Mouse (Mus musculus) limb, embryonic 12.5 days (tissue): ENCODE data around the gene Sdhaf1. TPM values are rescaled to one million over a fixed set of nuclear protein-coding genes. Genes with fewer than 3 reads are reported as not detected.
A peak's percentile ranks its signal among the peaks of the same experiment; 100 is the strongest.

Source experiments
- ATAC-seq: fragments of 200-750 bp; cut with Nextera tagmentation; 2 replicates; pipeline ENCODE4 v1.8.0; 2017; ENCODE audit warnings: low read depth, moderate TSS enrichment; ENCODE audit not compliant: insufficient number of reproducible peaks, insufficient read depth, low FRiP score, low TSS enrichment
- H3K27ac ChIP-seq: fragments of 300-500 bp; sonication (generic); 2 replicates; pipeline ENCODE4 v1.5.1; 2016; ENCODE audit warnings: mild to moderate bottlenecking, moderate library complexity
- H3K27me3 ChIP-seq: fragments of 300-500 bp; sonication (generic); 2 replicates; pipeline ENCODE4 v1.6.1; 2016; ENCODE audit warnings: mild to moderate bottlenecking, moderate library complexity
- H3K36me3 ChIP-seq: fragments of 300-500 bp; sonication (generic); 2 replicates; pipeline ENCODE4 v1.6.1; 2016; ENCODE audit warnings: mild to moderate bottlenecking, moderate library complexity
- H3K4me1 ChIP-seq: fragments of 300-500 bp; sonication (generic); replicated peaks from 2 replicates; pipeline ENCODE4 v1.6.1; 2016
- H3K4me2 ChIP-seq: fragments of 300-500 bp; sonication (generic); 2 replicates; pipeline ENCODE4 v1.6.1; 2016; ENCODE audit warnings: mild to moderate bottlenecking, moderate library complexity
- H3K4me3 ChIP-seq: fragments of 300-500 bp; sonication (generic); replicated peaks from 2 replicates; pipeline ENCODE4 v1.5.1; 2016; ENCODE audit warnings: mild to moderate bottlenecking
- H3K9ac ChIP-seq: fragments of 300-500 bp; sonication (generic); replicated peaks from 2 replicates; pipeline ENCODE4 v1.6.1; 2016; ENCODE audit warnings: mild to moderate bottlenecking, moderate library complexity
- H3K9me3 ChIP-seq: fragments of 300-500 bp; sonication (generic); 2 replicates; pipeline ENCODE4 v1.6.1; 2016; ENCODE audit warnings: mild to moderate bottlenecking, moderate library complexity
- WGBS: fragments of 180-500 bp; shearing (Covaris S2); methylation state at CpG from one replicate; pipeline ENCODE4 v1.1.7; 2016; 5-methylcytosine and 5-hydroxymethylcytosine counted together
- polyA plus RNA-seq: library from polyadenylated mRNA; unstranded; fragments of >200 nt; fragmentation: Nextera tagmentation; extraction: Ambion mirVana; gene quantifications from 2 replicates; pipeline ENCODE4 v1.2.1, GENCODE M21; 2016

Gene Sdhaf1
- polyA plus RNA-seq: 20.7 and 23.6 TPM in 2 replicates

GRCm38 (mm10) chr7:30323795-30324194, at the start of gene Sdhaf1:
Sdhaf1 (minus strand) TSS chr7:30323895.
- Histone ChIP-seq H3K27me3 (no peaks in the 10 kb centered on the region), H3K4me3 (peak within 1 kb of the TSS; percentile 73), H3K27ac (peak within 1 kb of the TSS; percentile 84), H3K9me3 (peaks cover 7% of the 10 kb centered on the region; the same call in 1 of the 2 replicates), H3K4me2 (peak within 1 kb of the TSS; percentile 69), H3K36me3 (peaks cover 7% of the 10 kb centered on the region), H3K9ac (no peak within 1 kb of the TSS; the same call in 1 of the 2 replicates), H3K4me1 (peaks cover 14% of the 10 kb centered on the region)
- no peak for ATAC-seq
- WGBS: 77% methylated on average over 3 of the region's 3 CpGs

GRCm38 (mm10) chr7:30367466-30367865, 43.8 kb upstream of the Sdhaf1 start:
- Histone ChIP-seq H3K27me3 (peaks cover 23% of the 10 kb centered on the region), H3K9ac (no peak overlapping the region), H3K4me1 (peaks cover under 1% of the 10 kb centered on the region; the same call in 1 of the 2 replicates), H3K4me3 (no peak overlapping the region), H3K9me3 (no peaks in the 10 kb centered on the region), H3K27ac (no peak overlapping the region), H3K36me3 (no peaks in the 10 kb centered on the region), H3K4me2 (no peak overlapping the region)
- 76% methylated on average over 2 of the region's 2 CpGs for whole genome bisulfite sequencing
- ATAC-seq: no peak

- H3K9ac ChIP-seq: peak overlapping the region; percentile 89
- H3K4me1 ChIP-seq: peaks cover 23% of the 10 kb centered on the region
- peak overlapping the region; percentile 77 for H3K4me3 ChIP-seq
- H3K4me2 ChIP-seq: peak overlapping the region; percentile 84
- no peaks in the 10 kb centered on the region for H3K9me3 ChIP-seq
- 62% methylated on average over 6 of the region's 6 CpGs for WGBS
- H3K36me3 ChIP-seq: peaks cover 17% of the 10 kb centered on the region
- H3K27me3 ChIP-seq: peaks cover 23% of the 10 kb centered on the region
- no peak for ATAC-seq
- H3K27ac ChIP-seq: no peak overlapping the region
These were observed 39.6 kb upstream of the Sdhaf1 start for GRCm38 (mm10) chr7:30363344-30363738.

- peaks cover 21% of the 10 kb centered on the region for H3K27me3 ChIP-seq
- peak within 1 kb of the TSS; percentile 89 for H3K9ac ChIP-seq
- H3K36me3 ChIP-seq: peaks cover 21% of the 10 kb centered on the region
- H3K27ac ChIP-seq: no peak within 1 kb of the TSS; the same call in 1 of the 2 replicates
- peaks cover 23% of the 10 kb centered on the region for H3K4me1 ChIP-seq
- 0 out of 2 replicates have a peak, but pooled peaks have one; percentile 22 for ATAC-seq
- H3K4me2 ChIP-seq: peak within 1 kb of the TSS; percentile 84
- H3K4me3 ChIP-seq: peak within 1 kb of the TSS; percentile 77
- WGBS: 2% methylated on average over 51 of the region's 55 CpGs
- H3K9me3 ChIP-seq: no peaks in the 10 kb centered on the region
These were observed 39.1 kb upstream of the Sdhaf1 start, which contains the start of gene Lrfn3 for GRCm38 (mm10) chr7:30362652-30363343. Lrfn3 (minus strand) TSS chr7:30362772.

GRCm38 (mm10) chr7:30360028-30360427, 36.3 kb upstream of the Sdhaf1 start:
- H3K4me1 ChIP-seq: peaks cover 23% of the 10 kb centered on the region
- WGBS: 91% methylated on average over 17 of the region's 17 CpGs

GRCm38 (mm10) chr7:30359276-30359865, 35.7 kb upstream of the Sdhaf1 start:
- Histone ChIP-seq H3K9ac (no peak overlapping the region), H3K27me3 (peaks cover 8% of the 10 kb centered on the region), H3K36me3 (peaks cover 43% of the 10 kb centered on the region), H3K4me3 (no peak overlapping the region), H3K27ac (no peak overlapping the region), H3K9me3 (no peaks in the 10 kb centered on the region), H3K4me2 (no peak overlapping the region), H3K4me1 (peaks cover 23% of the 10 kb centered on the region)
- no peak for ATAC-seq
- 85% methylated on average over 31 of the region's 31 CpGs for WGBS

More at GRCm38 (mm10) chr7:30360028-30360427, 36.3 kb upstream of the Sdhaf1 start:
- Histone ChIP-seq H3K27me3 (peaks cover 14% of the 10 kb centered on the region), H3K4me2 (no peak overlapping the region), H3K9me3 (no peaks in the 10 kb centered on the region), H3K36me3 (peaks cover 43% of the 10 kb centered on the region), H3K9ac (no peak overlapping the region), H3K4me3 (no peak overlapping the region), H3K27ac (no peak overlapping the region)
- no peak for ATAC-seq

GRCm38 (mm10) chr7:30358378-30359186, 34.9 kb upstream of the Sdhaf1 start:
- H3K4me2 ChIP-seq: no peak overlapping the region
- no peaks in the 10 kb centered on the region; the same call in 1 of the 2 replicates for H3K27me3 ChIP-seq
- H3K4me1 ChIP-seq: peaks cover 30% of the 10 kb centered on the region
- no peaks in the 10 kb centered on the region for H3K9me3 ChIP-seq
- peaks cover 43% of the 10 kb centered on the region for H3K36me3 ChIP-seq
- no peak overlapping the region for H3K9ac ChIP-seq
- H3K4me3 ChIP-seq: no peak overlapping the region
- 75% methylated on average over 7 of the region's 7 CpGs for WGBS
- no peak overlapping the region for H3K27ac ChIP-seq
- ATAC-seq: no peak

- Histone ChIP-seq H3K9me3 (no peaks in the 10 kb centered on the region), H3K9ac (no peak overlapping the region), H3K27ac (no peak overlapping the region), H3K27me3 (peaks cover 18% of the 10 kb centered on the region), H3K4me3 (no peak overlapping the region), H3K36me3 (peaks cover 27% of the 10 kb centered on the region), H3K4me2 (no peak overlapping the region), H3K4me1 (peaks cover 8% of the 10 kb centered on the region; the same call in 1 of the 2 replicates)
- no peak for ATAC-seq
- 61% methylated on average over 4 of the region's 4 CpGs for WGBS
These were observed 30.4 kb upstream of the Sdhaf1 start for GRCm38 (mm10) chr7:30354059-30354458.

- WGBS: 13% methylated on average over 6 of the region's 6 CpGs
- peaks cover 8% of the 10 kb centered on the region; the same call in 1 of the 2 replicates for H3K4me1 ChIP-seq
- ATAC-seq: no peak
These were observed 29.7 kb upstream of the Sdhaf1 start for GRCm38 (mm10) chr7:30353279-30353822.

GRCm38 (mm10) chr7:30347828-30348227, 24.1 kb upstream of the Sdhaf1 start:
- no peak overlapping the region for H3K4me3 ChIP-seq
- ATAC-seq: no peak
- 2% methylated on average over 30 of the region's 30 CpGs for WGBS
- peaks cover 6% of the 10 kb centered on the region; the same call in 1 of the 2 replicates for H3K4me1 ChIP-seq
- no peak overlapping the region for H3K9ac ChIP-seq
- H3K36me3 ChIP-seq: no peaks in the 10 kb centered on the region
- no peaks in the 10 kb centered on the region for H3K9me3 ChIP-seq
- peak overlapping the region; percentile 7; the same call in 1 of the 2 replicates for H3K4me2 ChIP-seq
- peaks cover 43% of the 10 kb centered on the region for H3K27me3 ChIP-seq
- no peak overlapping the region for H3K27ac ChIP-seq

More at GRCm38 (mm10) chr7:30353279-30353822, 29.7 kb upstream of the Sdhaf1 start:
- peaks cover 26% of the 10 kb centered on the region for H3K27me3 ChIP-seq
- H3K9me3 ChIP-seq: no peaks in the 10 kb centered on the region
- H3K4me3 ChIP-seq: no peak overlapping the region
- H3K27ac ChIP-seq: no peak overlapping the region
- no peak overlapping the region for H3K4me2 ChIP-seq
- peaks cover 26% of the 10 kb centered on the region for H3K36me3 ChIP-seq
- no peak overlapping the region for H3K9ac ChIP-seq
